Mouse (Mus musculus) midbrain, embryonic 14.5 days (tissue): ENCODE measurements around the gene Mad2l2. TPM values are rescaled to one million over a fixed set of nuclear protein-coding genes. Genes with fewer than 3 reads are reported as not detected.

ENCODE experiments used
- ATAC-seq: fragments of 200-750 bp; cut with Nextera tagmentation; 2 replicates; pipeline ENCODE4 v1.8.0; 2017; ENCODE audit warnings: moderate number of reproducible peaks, moderate library complexity; ENCODE audit not compliant: low FRiP score, low TSS enrichment
- DNase-seq: peaks from one replicate; pipeline ENCODE4 v3.0.0-alpha.2; 2015
- H3K27ac ChIP-seq: fragments of 300-500 bp; sonication (generic); replicated peaks from 2 replicates; pipeline ENCODE4 v1.5.1; 2014; ENCODE audit warnings: mild to moderate bottlenecking, low read depth, low read length, moderate library complexity
- H3K27me3 ChIP-seq: fragments of 300-500 bp; sonication (generic); 2 replicates; pipeline ENCODE4 v1.6.1; 2014; ENCODE audit warnings: low read length, control low read depth, mixed read lengths; ENCODE audit not compliant: control insufficient read depth, insufficient read depth
- H3K36me3 ChIP-seq: fragments of 300-500 bp; sonication (generic); 2 replicates; pipeline ENCODE4 v1.6.1; 2014; ENCODE audit warnings: low read length, control low read depth; ENCODE audit not compliant: control insufficient read depth, insufficient read depth
- H3K4me1 ChIP-seq: fragments of 300-500 bp; sonication (generic); 2 replicates; pipeline ENCODE4 v1.6.1; 2014; ENCODE audit warnings: mild to moderate bottlenecking, antibody characterized with exemption, low read length, control low read depth; ENCODE audit not compliant: control insufficient read depth, insufficient read depth
- H3K4me2 ChIP-seq: fragments of 300-500 bp; sonication (generic); 2 replicates; pipeline ENCODE4 v1.6.1; 2014; ENCODE audit warnings: mild to moderate bottlenecking, low read length, moderate library complexity
- H3K4me3 ChIP-seq: fragments of 300-500 bp; sonication (generic); replicated peaks from 2 replicates; pipeline ENCODE4 v1.5.1; 2014; ENCODE audit warnings: low read depth, low read length
- H3K9ac ChIP-seq: fragments of 300-500 bp; sonication (generic); replicated peaks from 2 replicates; pipeline ENCODE4 v1.6.1; 2014; ENCODE audit warnings: mild to moderate bottlenecking, low read length, moderate library complexity
- H3K9me3 ChIP-seq: fragments of 300-500 bp; sonication (generic); 2 replicates; pipeline ENCODE4 v1.6.1; 2016; ENCODE audit warnings: low read length, control low read depth, mixed read lengths; ENCODE audit not compliant: control insufficient read depth
- WGBS: fragments of 180-500 bp; shearing (Covaris S2); extraction: QIAGEN DNeasy Blood & Tissue Kit; methylation state at CpG from one replicate; pipeline ENCODE4 v1.1.7; 2014; 5-methylcytosine and 5-hydroxymethylcytosine counted together
- polyA plus RNA-seq: library from polyadenylated mRNA; unstranded; fragments of >200 nt; fragmentation: Nextera tagmentation; extraction: Ambion mirVana; gene quantifications from 2 replicates; pipeline ENCODE4 v1.2.1, GENCODE M21; 2014

Mad2l2 gene
- polyA plus RNA-seq, 1 experiment from 2014 or later = 122 TPM

GRCm38 (mm10) chr4:148087091-148087906, 42.9 kb upstream of the Mad2l2 start:
- DNase-seq = no peak
- Histone ChIP-seq H3K4me3 (peak overlapping the region; percentile 50), H3K9ac (peak overlapping the region; percentile 47), H3K4me2 (peak overlapping the region; percentile 81), H3K4me1 (peaks cover 15% of the 10 kb centered on the region), H3K36me3 (no peaks in the 10 kb centered on the region), H3K27me3 (no peaks in the 10 kb centered on the region), H3K9me3 (no peaks in the 10 kb centered on the region), H3K27ac (no peak overlapping the region)
- WGBS = 4% methylated on average over 30 of the region's 30 CpGs
- peak; percentile 66 for ATAC-seq

- peak; percentile 95 for DNase-seq
- peak; percentile 91 for ATAC-seq
- Histone ChIP-seq H3K9ac (peak within 1 kb of the TSS; percentile 47), H3K27me3 (no peaks in the 10 kb centered on the region), H3K4me3 (peak within 1 kb of the TSS; percentile 50), H3K9me3 (no peaks in the 10 kb centered on the region), H3K4me2 (peak within 1 kb of the TSS; percentile 81), H3K36me3 (no peaks in the 10 kb centered on the region), H3K27ac (peak within 1 kb of the TSS; percentile 68), H3K4me1 (peaks cover 15% of the 10 kb centered on the region)
- 4% methylated on average over 34 of the region's 34 CpGs for WGBS
Observed at GRCm38 (mm10) chr4:148087907-148088527, 42.2 kb upstream of the Mad2l2 start, which contains the start of gene Agtrap. Agtrap (minus strand) TSS chr4:148088031.

- no peaks in the 10 kb centered on the region for H3K36me3 ChIP-seq
- H3K27me3 ChIP-seq = no peaks in the 10 kb centered on the region
- H3K9me3 ChIP-seq = no peaks in the 10 kb centered on the region
- H3K27ac ChIP-seq = no peak overlapping the region
- WGBS = 60% methylated on average over 4 of the region's 4 CpGs
- H3K4me2 ChIP-seq = no peak overlapping the region
- no peak for ATAC-seq
- H3K4me3 ChIP-seq = no peak overlapping the region
- no peak overlapping the region for H3K9ac ChIP-seq
- DNase-seq = no peak
- H3K4me1 ChIP-seq = peaks cover 15% of the 10 kb centered on the region
Observed at GRCm38 (mm10) chr4:148089166-148089565, 41.0 kb upstream of the Mad2l2 start.

DNA sequence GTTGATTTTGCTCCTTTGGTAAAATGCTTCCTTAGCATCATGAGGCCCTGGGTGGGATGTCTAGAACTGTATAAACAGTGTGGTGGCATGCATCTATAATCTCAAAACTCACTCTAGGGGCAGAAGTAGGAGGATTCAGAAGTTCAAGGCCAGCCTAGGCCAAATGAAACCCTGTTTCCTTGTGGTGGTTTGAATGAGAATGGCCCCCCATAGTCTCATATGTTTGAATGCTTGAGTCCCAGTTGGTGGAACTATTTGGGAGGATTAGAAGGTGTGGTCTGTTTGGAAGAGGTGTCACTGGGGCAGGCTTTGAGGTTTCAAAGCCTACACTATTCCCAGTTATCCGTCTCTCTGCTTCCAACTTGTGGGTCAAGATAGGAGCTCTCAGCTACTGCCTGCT, 39.0 kb upstream of the Mad2l2 start:
- Histone ChIP-seq H3K9me3 (no peaks in the 10 kb centered on the region), H3K27me3 (no peaks in the 10 kb centered on the region), H3K27ac (no peak overlapping the region), H3K4me2 (no peak overlapping the region), H3K4me1 (peaks cover 15% of the 10 kb centered on the region), H3K36me3 (no peaks in the 10 kb centered on the region), H3K9ac (no peak overlapping the region), H3K4me3 (no peak overlapping the region)
- ATAC-seq (no peak), DNase-seq (no peak)
- 92% methylated on average over 1 of the region's 1 CpGs for WGBS

GRCm38 (mm10) chr4:148092551-148093271, 37.5 kb upstream of the Mad2l2 start:
- no peak for ATAC-seq
- no peak for DNase-seq

DNA sequence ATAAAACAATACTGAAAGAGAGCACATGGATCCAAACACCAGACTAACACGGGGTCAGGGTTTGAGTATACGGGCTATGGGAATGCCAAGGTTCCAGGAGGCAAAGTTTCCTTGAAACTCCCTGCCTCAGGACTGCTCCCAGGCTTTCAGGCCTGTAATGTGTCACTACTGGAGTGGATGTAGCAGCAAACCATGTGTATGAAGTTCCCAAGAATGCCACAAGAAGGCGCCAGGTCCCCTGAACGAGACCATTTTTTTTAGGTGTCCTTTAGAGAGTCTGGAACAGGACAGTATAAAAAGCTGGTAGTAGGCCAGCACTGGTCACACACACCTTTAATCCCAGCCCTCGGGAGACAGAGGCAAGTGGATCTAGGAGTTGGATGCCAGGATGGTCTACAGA, 36.0 kb upstream of the Mad2l2 start:
- Histone ChIP-seq H3K4me2 (no peak overlapping the region), H3K4me3 (no peak overlapping the region), H3K9ac (no peak overlapping the region), H3K27me3 (no peaks in the 10 kb centered on the region), H3K9me3 (no peaks in the 10 kb centered on the region), H3K27ac (no peak overlapping the region), H3K36me3 (no peaks in the 10 kb centered on the region), H3K4me1 (0 out of 2 replicates have a peak, but pooled peaks cover 1% of the 10 kb centered on the region)
- DNase-seq (no peak), ATAC-seq (no peak)
- 84% methylated on average over 5 of the region's 5 CpGs for WGBS

More at GRCm38 (mm10) chr4:148092551-148093271, 37.5 kb upstream of the Mad2l2 start:
- WGBS = 91% methylated on average over 11 of the region's 11 CpGs
- no peak overlapping the region for H3K9ac ChIP-seq
- H3K4me3 ChIP-seq = no peak overlapping the region
- no peaks in the 10 kb centered on the region for H3K27me3 ChIP-seq
- peaks cover 8% of the 10 kb centered on the region for H3K4me1 ChIP-seq
- no peaks in the 10 kb centered on the region for H3K9me3 ChIP-seq
- no peaks in the 10 kb centered on the region for H3K36me3 ChIP-seq
- no peak overlapping the region for H3K27ac ChIP-seq
- no peak overlapping the region for H3K4me2 ChIP-seq

DNA sequence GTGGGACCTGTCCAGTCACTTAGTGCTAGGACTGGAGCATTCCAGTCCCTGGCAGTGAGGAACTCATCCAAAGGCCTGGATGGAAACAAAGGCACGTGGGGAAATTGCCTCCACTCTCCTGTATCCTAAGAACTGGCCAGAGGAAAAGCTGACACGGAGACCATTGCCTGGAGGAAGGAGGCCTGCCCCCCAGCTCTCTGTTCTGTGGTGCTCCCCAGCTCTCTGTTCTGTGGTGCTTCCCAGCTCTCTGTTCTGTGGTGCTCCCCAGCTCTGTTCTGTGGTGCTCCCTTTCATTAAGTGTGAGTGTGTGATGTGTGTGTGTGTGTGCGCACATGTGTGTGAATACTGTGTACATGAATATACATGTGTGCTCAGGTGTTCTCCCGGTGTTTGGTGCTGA, 35.1 kb upstream of the Mad2l2 start:
- 85% methylated on average over 4 of the region's 4 CpGs for WGBS
- Histone ChIP-seq H3K36me3 (no peaks in the 10 kb centered on the region), H3K27ac (no peak overlapping the region), H3K9me3 (no peaks in the 10 kb centered on the region), H3K4me2 (no peak overlapping the region), H3K27me3 (no peaks in the 10 kb centered on the region), H3K4me1 (no peaks in the 10 kb centered on the region), H3K4me3 (no peak overlapping the region), H3K9ac (no peak overlapping the region)
- ATAC-seq (no peak), DNase-seq (no peak)

DNA sequence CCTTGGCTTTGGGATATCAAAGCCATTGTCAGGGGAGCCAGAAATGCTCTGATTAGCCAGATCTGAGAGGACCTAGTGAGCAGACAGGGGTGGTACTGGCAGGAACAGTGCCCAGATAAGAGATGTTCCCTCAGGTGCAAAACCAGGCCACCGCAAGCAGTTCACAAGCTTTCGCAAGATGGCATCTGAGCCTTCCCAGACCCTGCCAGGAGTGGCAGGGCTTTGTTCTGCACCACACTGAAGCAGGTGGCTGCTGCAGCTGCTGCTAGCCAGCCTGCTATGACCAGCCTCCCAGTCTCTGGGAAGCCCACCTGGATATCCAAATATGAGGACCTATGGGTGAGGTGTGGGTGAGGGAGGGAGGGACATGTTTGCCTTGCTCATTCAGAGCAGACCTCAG, 32.2 kb upstream of the Mad2l2 start:
- H3K4me3 ChIP-seq = no peak overlapping the region
- no peaks in the 10 kb centered on the region for H3K27me3 ChIP-seq
- no peak overlapping the region for H3K9ac ChIP-seq
- ATAC-seq (no peak), DNase-seq (no peak)
- no peaks in the 10 kb centered on the region for H3K9me3 ChIP-seq
- peaks cover 14% of the 10 kb centered on the region for H3K36me3 ChIP-seq
- no peak overlapping the region for H3K4me2 ChIP-seq
- 94% methylated on average over 2 of the region's 2 CpGs for WGBS
- 0 out of 2 replicates have a peak, but pooled peaks cover 9% of the 10 kb centered on the region for H3K4me1 ChIP-seq
- H3K27ac ChIP-seq = peak overlapping the region; percentile 28; the same call in 1 of the 2 replicates
